Mouse (Mus musculus) limb, embryonic 12.5 days (tissue): ENCODE results near the gene Ankrd13c. TPM values are rescaled to one million over a fixed set of nuclear protein-coding genes. Genes with fewer than 3 reads are reported as not detected.
"Not testable (repeated sequence)": the region's sequence is repeated elsewhere in the genome, so short reads cannot be mapped to it uniquely, and the experiment has no call there.

Experiments used
- ATAC-seq: fragments of 200-750 bp; cut with Nextera tagmentation; 2 replicates; pipeline ENCODE4 v1.8.0; 2017; ENCODE audit warnings: low read depth, moderate TSS enrichment; ENCODE audit not compliant: insufficient number of reproducible peaks, insufficient read depth, low FRiP score, low TSS enrichment
- H3K27ac ChIP-seq: fragments of 300-500 bp; sonication (generic); 2 replicates; pipeline ENCODE4 v1.5.1; 2016; ENCODE audit warnings: mild to moderate bottlenecking, moderate library complexity
- H3K27me3 ChIP-seq: fragments of 300-500 bp; sonication (generic); 2 replicates; pipeline ENCODE4 v1.6.1; 2016; ENCODE audit warnings: mild to moderate bottlenecking, moderate library complexity
- H3K36me3 ChIP-seq: fragments of 300-500 bp; sonication (generic); 2 replicates; pipeline ENCODE4 v1.6.1; 2016; ENCODE audit warnings: mild to moderate bottlenecking, moderate library complexity
- H3K4me1 ChIP-seq: fragments of 300-500 bp; sonication (generic); replicated peaks from 2 replicates; pipeline ENCODE4 v1.6.1; 2016
- H3K4me2 ChIP-seq: fragments of 300-500 bp; sonication (generic); 2 replicates; pipeline ENCODE4 v1.6.1; 2016; ENCODE audit warnings: mild to moderate bottlenecking, moderate library complexity
- H3K4me3 ChIP-seq: fragments of 300-500 bp; sonication (generic); replicated peaks from 2 replicates; pipeline ENCODE4 v1.5.1; 2016; ENCODE audit warnings: mild to moderate bottlenecking
- H3K9ac ChIP-seq: fragments of 300-500 bp; sonication (generic); replicated peaks from 2 replicates; pipeline ENCODE4 v1.6.1; 2016; ENCODE audit warnings: mild to moderate bottlenecking, moderate library complexity
- H3K9me3 ChIP-seq: fragments of 300-500 bp; sonication (generic); 2 replicates; pipeline ENCODE4 v1.6.1; 2016; ENCODE audit warnings: mild to moderate bottlenecking, moderate library complexity
- WGBS: fragments of 180-500 bp; shearing (Covaris S2); methylation state at CpG from one replicate; pipeline ENCODE4 v1.1.7; 2016; 5-methylcytosine and 5-hydroxymethylcytosine counted together
- polyA plus RNA-seq: library from polyadenylated mRNA; unstranded; fragments of >200 nt; fragmentation: Nextera tagmentation; extraction: Ambion mirVana; gene quantifications from 2 replicates; pipeline ENCODE4 v1.2.1, GENCODE M21; 2016

The Ankrd13c gene
- polyA plus RNA-seq, 1 experiment from 2014 or later, result 18.3 TPM

DNA sequence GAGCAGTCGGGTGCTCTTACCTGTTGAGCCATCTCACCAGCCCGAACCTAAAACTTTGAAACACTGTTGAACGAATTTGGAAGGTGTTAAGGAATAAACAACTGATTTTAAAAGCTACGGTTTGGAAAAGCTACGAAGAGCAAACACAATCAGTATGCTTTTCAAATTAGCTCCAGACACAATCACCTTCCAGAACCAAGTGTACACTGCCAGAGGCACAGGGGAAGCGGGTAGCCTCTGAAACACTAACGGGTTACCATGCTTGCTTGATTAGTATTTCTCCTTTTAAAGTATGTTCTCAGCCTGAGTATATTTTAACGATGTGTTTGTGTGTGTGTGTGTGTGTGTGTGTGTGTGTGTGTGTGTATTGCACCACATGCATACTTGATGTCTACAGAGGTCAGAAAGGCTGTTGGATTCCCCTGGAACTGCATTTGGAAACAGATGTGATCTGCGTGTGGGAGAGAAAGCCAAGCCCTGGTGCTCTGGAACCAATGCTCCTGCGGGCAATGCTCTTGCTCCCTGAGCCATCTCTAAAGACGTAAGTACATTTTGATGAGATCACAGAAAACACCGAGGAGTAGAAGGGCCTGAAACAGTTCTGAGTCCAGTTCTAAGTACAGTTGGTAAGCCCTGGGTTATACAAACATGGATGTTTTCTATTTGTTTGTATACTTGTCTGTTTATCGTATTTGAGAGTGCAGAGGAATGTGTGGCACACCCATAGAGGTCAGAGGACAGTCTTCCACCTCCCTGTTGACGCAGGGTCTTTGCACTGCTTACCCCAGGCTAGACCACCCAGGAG lies 21.1 kb upstream of the Ankrd13c start:
- ATAC-seq, result no peak
- no peak overlapping the region for H3K4me3 ChIP-seq
- H3K36me3 ChIP-seq, result no peaks in the 10 kb centered on the region
- no peak overlapping the region for H3K9ac ChIP-seq
- peaks cover 3% of the 10 kb centered on the region; the same call in 1 of the 2 replicates for H3K4me1 ChIP-seq
- WGBS, result 61% methylated on average over 14 of the region's 14 CpGs
- H3K27ac ChIP-seq, result no peak overlapping the region
- H3K27me3 ChIP-seq, result no peaks in the 10 kb centered on the region
- H3K9me3 ChIP-seq, result no peaks in the 10 kb centered on the region
- no peak overlapping the region for H3K4me2 ChIP-seq

DNA sequence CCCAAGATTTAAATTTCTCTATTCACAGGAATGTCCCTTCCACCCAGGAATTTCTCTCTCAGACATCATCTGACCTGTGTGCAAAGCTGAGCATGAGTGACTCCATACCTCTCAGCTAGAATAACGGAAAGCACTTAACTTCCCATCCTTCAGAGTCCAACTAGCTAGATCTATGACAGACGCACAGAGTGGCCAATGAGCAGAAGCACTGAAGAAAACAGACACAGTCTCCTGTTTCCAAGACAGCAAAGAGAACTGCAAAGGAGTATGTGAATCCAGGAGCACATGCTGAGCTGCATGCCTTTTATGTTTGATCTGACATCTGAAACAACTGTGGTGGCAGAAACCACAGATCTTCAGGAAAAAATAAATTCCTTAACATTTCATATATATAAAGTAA lies 20.3 kb upstream of the Ankrd13c start:
- no peak overlapping the region for H3K27ac ChIP-seq
- H3K9me3 ChIP-seq, result no peaks in the 10 kb centered on the region
- peaks cover 3% of the 10 kb centered on the region; the same call in 1 of the 2 replicates for H3K4me1 ChIP-seq
- no peaks in the 10 kb centered on the region for H3K27me3 ChIP-seq
- WGBS, result 67% methylated on average over 2 of the region's 2 CpGs
- H3K9ac ChIP-seq, result no peak overlapping the region
- no peaks in the 10 kb centered on the region for H3K36me3 ChIP-seq
- H3K4me2 ChIP-seq, result no peak overlapping the region
- no peak overlapping the region for H3K4me3 ChIP-seq
- no peak for ATAC-seq

DNA sequence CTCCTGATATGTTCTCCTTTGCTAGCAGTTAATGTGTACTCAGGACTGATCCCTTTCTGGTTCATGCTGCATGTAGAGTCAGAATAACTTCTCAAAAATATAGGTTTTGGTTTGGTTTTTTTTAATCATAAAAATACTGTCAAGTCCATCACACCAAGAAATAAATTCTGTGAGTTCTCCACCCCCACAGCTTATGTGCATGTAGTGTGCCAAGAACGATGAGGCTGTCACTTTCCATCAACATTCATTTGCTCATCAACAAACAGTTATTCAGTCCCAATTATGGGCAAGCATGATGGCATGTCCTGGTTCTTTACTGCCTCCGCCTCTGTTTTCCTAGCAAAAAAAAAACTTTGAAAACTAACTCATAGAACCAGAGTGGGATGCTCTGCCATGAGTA lies 18.3 kb upstream of the Ankrd13c start:
- H3K36me3 ChIP-seq, result no peaks in the 10 kb centered on the region
- H3K4me3 ChIP-seq, result no peak overlapping the region
- no peak overlapping the region for H3K27ac ChIP-seq
- no peak for ATAC-seq
- no peaks in the 10 kb centered on the region for H3K27me3 ChIP-seq
- peaks cover 3% of the 10 kb centered on the region; the same call in 1 of the 2 replicates for H3K4me1 ChIP-seq
- 80% methylated on average over 2 of the region's 2 CpGs for WGBS
- H3K9ac ChIP-seq, result no peak overlapping the region
- no peaks in the 10 kb centered on the region for H3K9me3 ChIP-seq
- H3K4me2 ChIP-seq, result no peak overlapping the region

DNA sequence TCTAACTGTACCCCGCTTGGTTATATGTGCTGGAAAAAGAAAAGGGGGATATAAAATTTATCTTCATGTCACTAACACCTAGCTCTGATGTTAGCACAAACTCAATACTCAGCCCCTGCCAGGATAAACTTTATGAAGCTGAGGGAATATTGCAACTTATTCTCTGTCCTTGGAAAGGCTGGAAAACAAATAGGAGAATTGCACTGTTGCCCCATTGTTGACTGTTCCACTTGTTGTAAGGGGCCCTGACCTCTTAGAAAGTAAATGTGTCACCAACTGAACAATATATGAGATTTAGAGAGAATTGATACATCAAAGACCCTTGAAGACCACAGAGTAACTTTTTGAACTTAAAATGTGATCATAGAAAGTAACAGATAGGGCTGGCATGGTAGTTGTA lies 17.6 kb upstream of the Ankrd13c start:
- H3K27me3 ChIP-seq, result no peaks in the 10 kb centered on the region
- no peak overlapping the region for H3K9ac ChIP-seq
- H3K36me3 ChIP-seq, result no peaks in the 10 kb centered on the region
- no peaks in the 10 kb centered on the region for H3K9me3 ChIP-seq
- peaks cover 1% of the 10 kb centered on the region; the same call in 1 of the 2 replicates for H3K4me1 ChIP-seq
- no peak overlapping the region for H3K4me2 ChIP-seq
- 86% methylated on average over 1 of the region's 1 CpGs for WGBS
- H3K4me3 ChIP-seq, result no peak overlapping the region
- no peak for ATAC-seq
- H3K27ac ChIP-seq, result no peak overlapping the region

DNA sequence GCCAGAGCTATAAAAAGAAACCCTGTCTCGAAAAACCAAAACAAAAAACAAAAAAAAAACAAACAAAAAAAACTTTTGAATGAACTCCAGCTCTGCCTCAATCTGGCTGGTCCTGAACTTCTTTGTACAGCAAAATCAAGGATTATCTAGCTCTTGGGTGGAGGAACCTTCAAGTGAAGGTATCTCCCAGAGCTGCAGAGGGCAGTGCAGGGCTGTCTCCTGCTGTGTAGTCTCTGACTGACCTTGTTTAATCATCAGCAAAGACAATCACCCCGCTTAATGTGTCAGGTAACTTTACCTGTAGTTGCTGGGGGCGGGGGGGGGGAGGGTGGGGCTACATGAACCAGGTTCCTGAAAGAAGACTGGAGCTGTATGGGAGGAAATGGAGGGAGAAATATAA lies 15.4 kb upstream of the Ankrd13c start:
- no peak for ATAC-seq
- Histone ChIP-seq H3K36me3 (no peaks in the 10 kb centered on the region), H3K27ac (no peak overlapping the region), H3K9ac (no peak overlapping the region), H3K27me3 (no peaks in the 10 kb centered on the region), H3K4me2 (no peak overlapping the region), H3K4me3 (no peak overlapping the region), H3K9me3 (no peaks in the 10 kb centered on the region), H3K4me1 (no peaks in the 10 kb centered on the region)
- WGBS, result 54% methylated on average over 3 of the region's 3 CpGs

DNA sequence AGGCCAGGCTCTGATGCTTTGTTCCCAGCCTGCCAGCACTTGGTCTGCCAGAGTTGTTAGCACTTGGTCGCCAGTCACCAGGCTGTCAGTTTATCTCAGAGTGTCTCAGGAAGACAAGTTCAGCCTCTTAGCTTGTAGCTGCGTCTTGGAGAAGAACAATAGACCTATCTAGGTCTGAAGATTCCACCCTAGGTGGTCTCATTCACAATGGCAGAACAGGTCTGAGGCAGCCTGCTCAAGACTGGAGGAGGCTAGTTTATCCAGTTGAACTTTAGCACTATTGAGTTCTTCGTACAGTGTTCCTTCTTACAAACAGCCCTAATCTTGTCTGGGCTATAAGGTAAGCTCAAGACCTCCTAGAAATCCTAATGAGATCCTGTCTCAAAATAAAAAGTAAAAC lies 15.0 kb upstream of the Ankrd13c start:
- Histone ChIP-seq H3K36me3 (no peaks in the 10 kb centered on the region), H3K4me2 (no peak overlapping the region), H3K27me3 (no peaks in the 10 kb centered on the region), H3K27ac (no peak overlapping the region), H3K9ac (no peak overlapping the region), H3K9me3 (no peaks in the 10 kb centered on the region), H3K4me1 (no peaks in the 10 kb centered on the region), H3K4me3 (no peak overlapping the region)
- ATAC-seq, result no peak
- WGBS, result 59% methylated on average over 3 of the region's 3 CpGs

DNA sequence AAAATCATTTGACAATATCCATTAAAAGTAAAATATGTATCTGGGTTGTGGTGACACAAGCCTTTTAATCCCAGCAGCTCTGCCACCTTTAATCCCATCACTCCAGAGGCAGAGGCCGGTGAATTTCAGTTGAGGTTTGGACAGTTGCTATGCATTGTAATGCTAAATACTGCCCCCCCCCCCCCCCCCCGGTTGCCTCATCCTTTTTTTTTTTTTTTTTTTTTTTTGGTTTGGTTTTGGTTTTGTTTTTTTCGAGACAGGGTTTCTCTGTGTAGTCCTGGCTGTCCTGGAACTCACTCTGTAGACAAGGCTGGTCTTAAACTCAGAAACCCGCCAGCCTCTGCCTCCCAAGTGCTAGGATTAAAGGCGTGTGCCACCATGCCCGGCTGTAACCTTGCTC lies 13.8 kb upstream of the Ankrd13c start:
- H3K9ac ChIP-seq, H3K4me2 ChIP-seq, H3K36me3 ChIP-seq, H3K27me3 ChIP-seq, H3K4me1 ChIP-seq, H3K9me3 ChIP-seq, H3K4me3 ChIP-seq, ATAC-seq, H3K27ac ChIP-seq: not testable (repeated sequence)
- 75% methylated on average over 5 of the region's 6 CpGs for WGBS

DNA sequence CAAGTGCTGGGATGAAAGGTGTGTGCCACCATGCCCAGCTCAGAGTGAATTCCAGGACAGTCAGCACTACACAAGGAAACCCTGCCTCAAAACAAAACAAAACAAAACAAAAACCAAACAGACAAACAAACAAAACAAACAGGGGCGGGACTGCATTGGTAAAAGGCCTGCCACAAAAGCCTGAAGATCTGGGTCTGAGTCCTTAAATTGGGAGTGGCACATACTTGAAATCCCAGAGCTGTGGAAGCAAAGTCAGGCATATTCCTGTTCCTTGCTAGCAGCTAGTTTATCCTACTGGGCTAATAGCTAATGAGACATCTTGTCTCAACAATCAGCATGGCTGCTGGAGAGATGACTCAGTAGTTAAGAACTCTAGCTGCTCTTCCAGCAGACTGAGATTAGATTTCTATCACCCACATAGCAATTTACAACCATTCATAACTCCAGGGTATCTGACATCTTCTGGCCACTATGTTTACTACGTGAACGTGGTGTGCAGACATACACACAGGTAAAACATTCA lies 12.7 kb upstream of the Ankrd13c start:
- no peak overlapping the region for H3K4me2 ChIP-seq
- H3K9ac ChIP-seq, result no peak overlapping the region
- no peak overlapping the region for H3K4me3 ChIP-seq
- H3K9me3 ChIP-seq, result no peaks in the 10 kb centered on the region
- ATAC-seq, result no peak
- H3K36me3 ChIP-seq, result no peaks in the 10 kb centered on the region
- H3K27ac ChIP-seq, result no peak overlapping the region
- H3K27me3 ChIP-seq, result no peaks in the 10 kb centered on the region
- H3K4me1 ChIP-seq, result no peaks in the 10 kb centered on the region
- 83% methylated on average over 3 of the region's 3 CpGs for WGBS

DNA sequence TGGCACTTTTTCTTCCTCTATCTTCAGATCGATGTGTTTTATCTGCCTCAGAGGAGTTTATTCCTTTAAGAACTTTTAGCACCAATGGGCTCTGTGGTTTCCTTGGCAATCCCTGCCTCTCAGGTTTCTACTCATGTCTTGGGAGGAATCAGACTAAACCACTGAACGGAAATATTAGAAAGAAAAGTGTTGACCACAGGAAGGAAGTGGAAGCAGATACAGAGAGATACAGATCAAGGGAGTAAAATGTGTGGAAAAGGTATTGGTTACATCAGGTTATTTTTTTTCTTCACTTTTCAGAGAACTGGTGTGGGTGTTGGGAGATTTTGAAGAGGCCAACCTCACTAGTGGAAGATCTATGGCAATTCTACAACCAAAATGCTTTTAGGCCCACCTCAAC lies 8.5 kb upstream of the Ankrd13c start:
- no peak overlapping the region for H3K4me3 ChIP-seq
- H3K9ac ChIP-seq, result no peak overlapping the region
- H3K27me3 ChIP-seq, result no peaks in the 10 kb centered on the region
- H3K4me1 ChIP-seq, result no peaks in the 10 kb centered on the region
- no peaks in the 10 kb centered on the region for H3K36me3 ChIP-seq
- no peak for ATAC-seq
- no peak overlapping the region for H3K27ac ChIP-seq
- no peaks in the 10 kb centered on the region for H3K9me3 ChIP-seq
- H3K4me2 ChIP-seq, result no peak overlapping the region
- WGBS, result 80% methylated on average over 2 of the region's 2 CpGs

DNA sequence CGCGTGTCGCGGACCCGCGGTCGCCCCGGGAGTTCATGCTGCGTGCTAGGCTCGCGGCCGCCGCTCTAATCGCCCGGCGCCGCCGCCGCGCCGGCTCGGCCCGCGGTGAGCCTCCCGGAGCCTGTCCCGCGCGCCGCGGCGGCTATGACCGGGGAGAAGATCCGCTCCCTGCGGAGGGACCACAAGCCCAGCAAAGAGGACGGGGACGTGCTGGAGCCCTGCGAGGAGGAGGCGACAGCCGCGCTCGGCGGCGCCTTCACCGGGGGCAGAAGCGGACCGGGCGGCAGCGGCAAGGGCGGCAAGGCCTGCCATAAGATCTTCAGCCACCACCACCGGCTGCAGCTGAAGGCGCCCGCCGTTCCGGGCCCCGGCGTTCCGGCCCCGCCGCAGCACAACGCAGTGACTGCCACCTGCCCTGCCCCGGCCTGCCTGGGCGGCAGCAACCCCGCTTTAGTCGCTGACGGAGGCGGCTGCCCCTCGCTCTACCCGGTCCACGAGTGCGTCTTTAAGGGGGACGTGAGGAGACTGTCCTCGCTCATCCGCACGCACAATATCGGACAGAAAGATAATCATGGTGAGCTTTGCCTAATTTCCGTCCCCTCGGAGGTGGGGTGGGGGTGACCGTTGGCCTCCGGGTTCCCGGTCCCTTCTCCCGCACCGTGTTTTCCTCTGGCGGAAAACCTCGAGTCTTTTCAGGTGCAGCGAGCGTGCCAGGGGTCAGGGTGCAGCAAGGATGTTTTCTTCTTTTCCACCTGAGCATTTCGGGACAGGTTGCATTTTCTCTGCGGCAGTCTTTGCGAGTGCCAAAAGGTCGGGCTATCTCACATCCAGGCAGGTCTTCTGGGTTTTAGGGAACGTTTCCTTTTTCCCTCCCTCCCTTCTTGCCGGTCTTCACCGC lies 593 bp downstream of the Ankrd13c start:
- Histone ChIP-seq H3K27me3 (no peaks in the 10 kb centered on the region), H3K9me3 (no peaks in the 10 kb centered on the region), H3K4me1 (peaks cover 12% of the 10 kb centered on the region), H3K9ac (peak overlapping the region; percentile 96), H3K4me2 (peak overlapping the region; percentile 92), H3K4me3 (peak overlapping the region; percentile 99), H3K27ac (peak overlapping the region; percentile 98), H3K36me3 (peaks cover 7% of the 10 kb centered on the region)
- under 1% methylated on average over 84 of the region's 93 CpGs for WGBS
- ATAC-seq, result 0 out of 2 replicates have a peak, but pooled peaks have one; percentile 20

DNA sequence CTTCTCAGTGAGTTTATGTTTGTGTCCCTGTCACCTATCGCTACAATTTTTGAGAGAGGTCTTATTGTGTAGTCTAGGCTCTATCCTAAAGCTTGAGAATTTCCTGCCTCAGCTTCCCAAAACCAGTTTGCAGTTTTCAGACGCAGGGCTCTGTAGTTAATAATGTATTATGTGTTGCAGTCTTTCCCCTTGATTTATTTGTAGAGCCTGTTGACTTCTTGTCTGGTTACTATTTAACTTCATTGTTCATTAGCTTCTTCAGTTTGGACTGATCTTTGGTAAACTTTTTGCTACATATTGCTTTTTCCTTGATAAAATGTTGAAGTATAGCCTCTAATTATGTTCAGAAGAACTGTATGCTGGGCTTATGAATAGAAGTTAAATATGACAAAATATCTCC lies 5.7 kb downstream of the Ankrd13c start:
- Histone ChIP-seq H3K36me3 (peaks cover 7% of the 10 kb centered on the region), H3K4me2 (no peak overlapping the region), H3K9me3 (no peaks in the 10 kb centered on the region), H3K4me3 (no peak overlapping the region), H3K9ac (no peak overlapping the region), H3K4me1 (peaks cover 8% of the 10 kb centered on the region; the same call in 1 of the 2 replicates), H3K27ac (no peak overlapping the region), H3K27me3 (no peaks in the 10 kb centered on the region)
- no peak for ATAC-seq
- 90% methylated on average over 2 of the region's 2 CpGs for WGBS
